Mouse (Mus musculus) brain, adult 2 months (tissue): Measurements from ENCODE around the gene Dnajb13.

Experiments used
- DNase-seq: peaks from one replicate; pipeline ENCODE4 v3.0.0; 2011; ENCODE audit warnings: low read depth, low spot score

The Dnajb13 gene

DNA sequence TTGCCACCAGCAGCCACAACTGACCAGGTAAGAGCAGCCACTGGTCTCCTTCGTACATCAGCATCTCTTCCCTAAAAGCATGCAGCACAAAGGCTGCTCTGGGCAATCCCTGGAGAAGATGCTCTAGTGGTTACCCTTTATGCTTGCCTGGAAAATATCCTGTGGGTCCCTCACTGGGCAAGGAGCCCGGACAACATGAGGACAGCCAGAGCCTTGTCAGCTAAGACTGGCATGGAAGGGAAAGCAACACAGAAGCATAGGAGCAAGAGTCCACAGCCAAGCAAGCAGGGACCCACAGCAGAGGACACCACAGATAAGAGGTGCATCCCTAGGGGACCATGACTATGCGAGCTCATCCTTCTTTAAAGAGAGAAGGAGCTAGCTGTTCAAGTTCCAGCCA is 54.9 kb downstream of the Dnajb13 start:
- DNase-seq: no peak

DNA sequence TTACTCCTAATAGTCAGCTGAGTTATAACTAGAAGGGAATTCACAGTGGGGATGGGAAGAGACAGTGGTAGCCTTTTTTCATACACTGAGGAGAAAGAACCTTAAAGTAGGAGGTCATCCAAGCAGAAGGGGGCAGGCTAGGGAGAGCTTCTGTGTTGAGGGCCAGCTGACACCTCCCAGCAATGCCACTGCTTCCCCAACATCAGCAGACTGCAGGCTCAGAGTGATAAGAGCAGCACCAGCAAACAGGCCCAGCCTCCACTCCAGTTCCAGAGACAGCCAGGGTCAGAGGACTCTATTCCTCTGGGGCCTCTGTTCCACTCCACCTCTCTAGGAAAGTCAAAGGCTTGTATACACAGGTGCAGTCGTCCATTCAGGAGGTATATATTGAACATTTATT is 56.6 kb downstream of the Dnajb13 start:
- no peak for DNase-seq
